Mouse (Mus musculus): ENCODE data around the gene Prrx2. TPM values are rescaled to one million over a fixed set of nuclear protein-coding genes. Genes with fewer than 3 reads are reported as not detected.

Prrx2 gene
- polyA plus RNA-seq, 1 experiment from 2014 or later = 3.0 TPM

Other genes with a start within 250 kb of the Prrx2 start
- gene Cstad, start 239.9 kb upstream of the Prrx2 start, polyA plus RNA-seq (2015; fragmentation: Nextera tagmentation; extraction: Ambion mirVana) = 0.77 and 0.83 TPM in 2 replicates
- gene 1700001O22Rik, start 31.3 kb upstream of the Prrx2 start, polyA plus RNA-seq (2015; fragmentation: Nextera tagmentation; extraction: Ambion mirVana) = 1.7 and 2.4 TPM in 2 replicates
- gene Ntmt1, start 27.1 kb upstream of the Prrx2 start, polyA plus RNA-seq (2015; fragmentation: Nextera tagmentation; extraction: Ambion mirVana) = 108 and 115 TPM in 2 replicates
- gene Asb6, start 4.6 kb upstream of the Prrx2 start, polyA plus RNA-seq (2015; fragmentation: Nextera tagmentation; extraction: Ambion mirVana) = 38.3 and 41.0 TPM in 2 replicates
- gene Ptges, start 94.9 kb downstream of the Prrx2 start, polyA plus RNA-seq (2015; fragmentation: Nextera tagmentation; extraction: Ambion mirVana) = 3.8 and 5.8 TPM in 2 replicates
- gene Tor1b, start 118.0 kb downstream of the Prrx2 start, polyA plus RNA-seq (2015; fragmentation: Nextera tagmentation; extraction: Ambion mirVana) = 17.4 and 17.6 TPM in 2 replicates
- 90.8 and 92.5 TPM in 2 replicates for gene Tor1a, start 133.0 kb downstream of the Prrx2 start, polyA plus RNA-seq (2015; fragmentation: Nextera tagmentation; extraction: Ambion mirVana)
- gene BC005624, start 147.2 kb downstream of the Prrx2 start, polyA plus RNA-seq (2015; fragmentation: Nextera tagmentation; extraction: Ambion mirVana) = 90.9 and 99.6 TPM in 2 replicates
- gene Usp20, start 147.3 kb downstream of the Prrx2 start, polyA plus RNA-seq (2015; fragmentation: Nextera tagmentation; extraction: Ambion mirVana) = 42.4 and 45.4 TPM in 2 replicates